Mouse (Mus musculus): ENCODE measurements around the gene Crhbp.

GRCm38 (mm10) chr13:95388226-95388625 is 56.5 kb downstream of the Crhbp start:
- no peak for TF ChIP-seq USF1 (IDR thresholded peaks at IDR 0.05; ENCODE audit: low read depth)
- TF ChIP-seq POLR2A (IDR thresholded peaks at IDR 0.05; ENCODE audit: insufficient read length, low read depth): no peak
- no peak for TF ChIP-seq MYOD1 (IDR thresholded peaks at IDR 0.05; ENCODE audit: control insufficient read depth in 1 of 3, insufficient read length in 2 of 3, low read depth in 2 of 3)
- TF ChIP-seq TCF12 (IDR thresholded peaks at IDR 0.05; ENCODE audit: insufficient read depth, poor library complexity, severe bottlenecking): no peak
- no peak for TF ChIP-seq MAX (IDR thresholded peaks at IDR 0.05; ENCODE audit: low read depth)
- no peak for TF ChIP-seq CEBPB (IDR thresholded peaks at IDR 0.05; ENCODE audit: insufficient read depth, poor library complexity, severe bottlenecking)

All from myocyte (in vitro differentiated cells).